Mouse (Mus musculus): Measurements from ENCODE around the gene Adamtsl5.
A peak's percentile ranks its signal among the peaks of the same experiment; 100 is the strongest.

Gene Adamtsl5

GRCm38 (mm10) chr10:80292251-80293146, 55.7 kb downstream of the Adamtsl5 start, which contains the start of gene Rps15:
Gene Rps15, plus strand, starts transcription at chr10:80292453.
- DNase-seq: peak; percentile 90 to 93
